Mouse (Mus musculus): ENCODE measurements around the gene Lemd1.
"Not testable (repeated sequence)": the region's sequence is repeated elsewhere in the genome, so short reads cannot be mapped to it uniquely, and the experiment has no call there.

Gene Lemd1

DNA sequence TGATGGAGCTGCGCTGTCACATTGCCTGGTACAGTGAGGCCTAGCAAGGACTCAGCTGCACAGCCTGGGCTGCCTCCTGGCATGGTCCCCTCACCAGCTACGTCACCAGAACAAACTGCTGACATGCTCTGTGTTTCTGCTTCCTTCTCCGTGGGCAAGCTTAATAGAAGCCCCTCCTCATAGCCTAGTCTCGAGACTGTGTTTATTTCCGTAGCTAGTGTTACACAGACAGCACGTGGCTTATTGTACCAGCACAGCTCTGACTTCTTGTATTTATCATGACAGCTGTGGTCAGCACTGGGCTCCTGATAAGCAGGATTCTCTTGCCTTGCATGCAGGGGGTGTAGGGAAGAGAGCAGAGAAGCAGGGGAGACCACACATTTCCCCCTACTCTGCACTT is 54.9 kb downstream of the Lemd1 start:
- DNase-seq (ENCODE audit: low spot score) = no peak

- no peak for DNase-seq (ENCODE audit: low spot score)
Observed at GRCm38 (mm10) chr1:132246641-132247040, 55.4 kb downstream of the Lemd1 start.

- DNase-seq (ENCODE audit: low spot score) = no peak
Observed at GRCm38 (mm10) chr1:132254467-132254866, 63.2 kb downstream of the Lemd1 start.

DNA sequence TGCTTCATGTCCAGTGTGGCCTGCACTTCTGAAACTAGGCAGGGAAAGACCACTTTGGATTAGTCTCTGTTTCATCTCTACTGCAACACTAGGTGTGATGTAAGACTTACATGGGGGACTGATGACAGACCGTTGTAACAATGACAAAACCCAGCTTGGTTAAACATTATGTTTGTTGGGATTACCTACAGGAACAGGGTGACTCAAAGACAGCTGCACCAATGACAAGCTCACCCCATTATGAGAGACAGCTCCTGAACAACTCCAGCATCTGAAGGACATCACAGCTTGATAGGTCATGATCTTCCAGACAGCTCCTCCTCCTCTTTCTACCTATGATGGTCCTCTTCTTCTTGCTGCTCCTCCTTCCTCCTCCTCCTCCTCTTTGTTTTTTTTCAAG is 69.1 kb downstream of the Lemd1 start:
- DNase-seq (ENCODE audit: low spot score) = no peak

DNA sequence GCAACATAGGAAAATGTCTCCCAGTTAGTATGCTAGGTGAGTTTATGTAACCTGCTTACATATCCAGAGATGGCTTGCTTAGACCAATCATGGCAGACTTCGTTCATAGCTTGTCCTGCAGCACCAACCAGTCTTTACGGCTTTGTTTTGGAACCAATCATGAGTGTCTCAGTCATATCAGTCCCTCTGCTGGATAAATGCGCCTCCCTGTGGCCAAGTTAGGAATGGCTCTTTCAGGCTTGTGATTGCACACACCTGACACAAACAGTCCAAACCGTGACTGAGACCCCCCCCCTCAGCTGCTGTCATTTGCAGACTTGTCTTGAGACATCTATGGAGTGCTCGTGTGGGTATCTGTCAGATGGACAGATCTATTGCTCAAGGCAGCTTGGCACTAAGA is 69.8 kb downstream of the Lemd1 start:
- no peak for DNase-seq (ENCODE audit: low spot score)

DNA sequence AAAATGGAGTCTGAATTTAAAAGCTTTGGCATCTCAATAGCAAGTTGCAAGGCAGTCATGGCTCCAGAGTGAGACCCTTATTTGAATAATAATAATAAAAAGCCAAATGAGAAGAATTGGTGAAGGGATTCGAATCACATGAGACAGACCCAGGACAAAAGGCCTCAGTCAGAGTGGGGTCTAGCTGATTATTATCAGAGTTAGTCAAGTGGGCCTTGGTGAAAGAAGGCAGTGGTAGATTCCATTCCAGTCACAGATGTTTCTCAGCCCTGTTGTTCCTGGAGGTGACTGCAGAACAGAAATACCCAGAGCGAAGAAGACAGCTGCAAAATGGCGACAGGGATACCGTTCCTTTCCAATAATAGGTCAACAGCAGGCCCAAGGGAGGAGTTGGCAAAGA is 72.4 kb downstream of the Lemd1 start:
- DNase-seq (ENCODE audit: low spot score) = no peak

DNA sequence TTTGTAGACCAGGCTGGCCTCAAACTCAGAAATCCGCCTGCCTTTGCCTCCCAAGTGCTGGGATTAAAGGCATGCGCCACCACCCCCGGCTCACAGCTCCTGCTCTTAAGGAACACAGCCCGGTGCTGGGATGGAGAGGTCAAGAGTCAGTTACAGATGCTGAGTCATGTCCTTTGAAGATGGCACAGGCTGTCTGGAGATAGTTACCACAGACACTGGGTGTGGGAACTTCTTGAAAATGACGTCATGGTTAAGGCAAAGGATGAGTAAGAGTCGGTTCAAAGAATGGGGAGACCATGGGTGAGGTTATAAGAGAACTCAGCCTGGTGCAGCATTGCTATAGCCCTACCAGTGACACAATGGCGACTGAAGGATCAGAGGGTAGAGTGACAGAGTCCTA is 73.3 kb downstream of the Lemd1 start:
- DNase-seq (ENCODE audit: low spot score) = no peak

DNA sequence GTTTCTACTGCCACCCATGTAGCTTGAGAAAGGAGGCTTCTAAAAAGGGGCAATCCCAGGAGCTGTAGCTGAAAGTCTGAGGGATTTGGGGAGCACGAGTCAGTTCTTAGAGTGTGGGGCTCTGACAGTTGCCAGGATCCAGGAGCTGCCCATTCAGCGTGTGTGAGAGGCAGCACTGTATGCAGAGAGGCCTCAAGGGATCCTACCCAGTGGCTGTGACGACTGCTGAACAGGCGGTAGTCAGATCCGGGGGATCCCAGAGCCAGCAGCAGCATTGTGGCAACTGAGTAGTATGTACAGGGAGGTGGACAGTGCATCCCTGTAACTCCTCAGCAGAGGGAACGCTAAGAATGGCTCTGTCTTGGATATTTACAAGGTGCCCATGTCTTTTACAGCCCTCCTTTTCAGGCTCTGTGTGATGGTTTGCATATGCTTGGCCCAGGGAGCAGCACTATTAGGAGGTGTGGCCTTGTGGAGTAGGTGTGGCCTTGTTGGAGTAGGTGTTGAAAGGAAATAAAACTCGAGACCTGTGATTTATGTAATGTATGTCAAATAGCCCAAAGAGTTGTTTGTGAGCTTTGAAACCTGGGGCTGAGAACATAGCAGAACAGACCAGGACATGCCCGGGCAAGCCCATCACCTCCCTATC is 74.1 kb downstream of the Lemd1 start:
- no peak for DNase-seq (ENCODE audit: low spot score)

- no peak for DNase-seq (ENCODE audit: low spot score)
Observed at GRCm38 (mm10) chr1:132265936-132266335, 74.7 kb downstream of the Lemd1 start.

DNA sequence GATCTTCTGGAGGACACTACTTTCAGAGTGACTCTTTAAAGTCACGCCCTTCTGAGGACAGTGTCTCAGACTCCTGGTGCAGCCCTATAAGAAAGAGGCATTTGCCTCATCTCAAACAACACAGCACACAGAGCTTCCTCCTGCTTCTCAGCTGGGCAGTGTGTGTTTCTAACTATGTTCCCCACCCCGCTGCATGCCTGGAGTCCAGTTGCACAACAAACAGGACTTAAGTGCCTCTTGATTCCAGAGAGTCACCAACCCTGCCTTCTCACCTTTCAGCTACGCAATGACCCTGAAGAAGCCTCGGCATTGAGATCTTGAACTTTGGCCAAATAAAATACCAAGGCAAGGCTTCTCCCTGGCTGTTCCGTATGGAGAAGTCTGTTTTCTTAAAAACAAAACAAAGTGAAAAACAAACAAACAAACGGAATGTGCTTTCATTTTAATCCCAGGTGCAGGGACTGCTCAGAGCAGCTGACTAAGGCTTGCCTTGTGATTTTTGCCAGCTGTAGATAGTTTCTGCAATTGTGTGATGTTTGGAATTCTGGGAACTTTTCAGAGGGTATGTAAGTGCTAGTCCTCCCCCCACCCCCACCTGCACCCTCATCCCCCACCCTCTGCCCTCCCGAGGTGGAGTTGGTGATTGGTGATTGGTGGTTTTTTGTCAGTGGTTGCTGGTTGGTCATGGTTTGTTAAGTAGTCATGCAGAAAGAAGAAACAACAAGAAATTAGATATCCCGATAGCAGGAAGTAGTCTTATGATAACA is 75.7 kb downstream of the Lemd1 start:
- DNase-seq (ENCODE audit: low spot score) = no peak

GRCm38 (mm10) chr1:132267959-132268358 is 76.7 kb downstream of the Lemd1 start:
- no peak for DNase-seq (ENCODE audit: low spot score)

DNA sequence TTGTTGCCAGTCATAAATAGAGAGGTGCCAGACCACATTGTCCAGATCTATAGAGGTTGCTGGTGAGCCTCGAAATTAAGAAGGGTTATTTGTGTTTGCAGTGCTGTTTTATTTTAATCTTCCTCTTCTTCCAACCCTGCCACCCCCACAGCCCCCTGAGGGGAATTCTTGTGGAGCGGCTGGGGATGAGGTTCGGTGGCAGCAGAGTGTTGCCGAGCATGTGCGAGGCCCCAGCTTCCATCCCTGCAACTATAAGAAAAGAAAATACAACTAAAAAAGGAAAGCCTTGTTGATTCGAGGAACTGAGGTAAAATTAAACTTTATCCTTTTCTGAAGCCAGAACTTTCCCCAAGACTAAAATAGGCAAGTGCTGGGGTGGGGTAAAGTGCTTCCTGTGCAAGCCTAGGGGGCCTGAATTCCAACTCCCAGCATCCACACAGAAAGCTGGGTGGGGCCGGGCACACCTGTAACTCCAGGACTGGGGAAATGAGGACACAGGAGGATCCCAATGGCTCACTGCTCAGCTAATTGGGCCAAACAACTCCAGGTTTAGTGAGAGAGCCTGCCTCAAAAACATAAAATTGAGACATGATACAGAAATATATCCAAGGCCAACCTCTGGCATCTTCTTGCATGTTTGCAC is 77.3 kb downstream of the Lemd1 start:
- DNase-seq (ENCODE audit: low spot score) = no peak

DNA sequence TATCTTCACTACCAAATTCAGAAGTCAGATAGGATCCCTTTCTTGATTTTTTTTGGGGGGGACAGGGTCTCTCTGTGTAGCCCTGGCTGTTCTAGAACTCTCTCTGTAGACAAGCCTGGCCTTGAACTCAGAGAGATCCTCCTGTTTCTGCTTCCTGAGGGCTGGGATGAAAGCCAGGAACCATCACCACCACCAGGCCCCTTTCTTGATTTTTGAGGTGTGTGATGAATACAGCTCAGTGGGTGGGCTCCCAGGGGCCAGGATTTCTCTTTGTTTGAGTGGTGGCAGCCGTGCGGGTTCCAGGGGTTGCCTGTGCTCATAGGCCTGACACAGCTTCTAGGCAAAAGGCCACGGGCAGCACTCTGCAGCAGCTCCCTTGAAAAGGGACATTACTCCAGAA is 80.0 kb downstream of the Lemd1 start:
- no peak for DNase-seq (ENCODE audit: low spot score)

DNA sequence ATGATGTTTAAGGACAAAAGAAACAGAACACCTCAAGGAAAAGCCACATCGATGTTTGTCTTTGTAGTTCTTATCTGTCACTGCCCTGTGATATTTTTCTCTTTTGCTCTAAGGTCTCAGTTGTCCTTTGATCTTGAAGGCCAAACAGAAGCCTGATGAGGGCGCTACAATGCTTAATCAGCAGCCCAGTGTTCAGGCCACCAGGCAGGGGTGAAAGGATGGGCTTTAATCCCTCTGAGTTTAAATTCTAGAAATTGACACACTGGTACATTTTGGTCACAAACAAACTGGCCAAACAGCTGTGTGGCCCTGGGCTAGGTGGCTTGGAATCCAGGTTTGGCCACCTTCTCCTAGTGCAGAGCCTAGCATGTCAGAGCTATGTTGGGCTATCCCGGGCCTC is 85.5 kb downstream of the Lemd1 start:
- no peak for DNase-seq (ENCODE audit: low spot score)

DNA sequence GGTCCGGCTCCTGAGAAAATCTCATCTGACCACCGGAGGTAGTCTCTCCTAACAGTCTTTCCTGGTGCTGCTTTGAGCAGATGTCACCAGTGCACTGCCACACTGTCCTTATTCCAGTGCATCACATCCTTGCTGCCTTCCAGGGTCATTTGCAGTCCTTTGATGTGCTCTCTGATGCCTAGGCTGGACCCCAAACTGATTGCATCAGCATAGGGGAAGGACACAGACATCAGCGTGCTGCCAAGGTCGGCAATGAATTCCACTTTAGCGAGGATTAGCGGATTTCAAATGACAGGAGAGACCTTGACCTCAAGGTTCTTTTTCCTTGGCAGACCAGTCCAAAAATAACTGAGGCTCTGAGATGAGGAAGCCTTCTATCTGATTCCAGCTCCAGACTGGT is 85.9 kb downstream of the Lemd1 start:
- DNase-seq (ENCODE audit: low spot score) = no peak

DNA sequence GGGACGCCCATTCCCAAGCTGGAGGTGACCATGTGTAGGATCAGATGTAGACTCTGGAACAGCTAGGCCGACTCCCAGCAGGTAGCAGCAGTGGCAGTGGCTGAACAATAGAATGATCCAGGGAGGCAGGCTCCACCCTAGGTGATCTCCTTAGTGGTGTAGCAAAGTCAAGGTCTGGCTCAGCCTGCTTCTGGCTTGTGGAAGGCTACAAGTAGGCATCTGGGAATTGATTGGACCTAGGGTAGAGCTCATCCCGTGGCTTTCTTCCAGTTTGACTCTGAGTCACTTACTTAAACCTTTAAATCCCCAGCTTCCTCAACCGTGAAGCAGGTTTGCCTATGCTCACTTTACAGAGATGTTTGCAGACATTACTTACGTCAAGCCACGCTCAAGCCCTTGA is 89.4 kb downstream of the Lemd1 start:
- DNase-seq (ENCODE audit: low spot score) = not testable (repeated sequence)

- no peak for DNase-seq (ENCODE audit: low spot score)
Observed at GRCm38 (mm10) chr1:132281523-132282176, 90.4 kb downstream of the Lemd1 start.

DNA sequence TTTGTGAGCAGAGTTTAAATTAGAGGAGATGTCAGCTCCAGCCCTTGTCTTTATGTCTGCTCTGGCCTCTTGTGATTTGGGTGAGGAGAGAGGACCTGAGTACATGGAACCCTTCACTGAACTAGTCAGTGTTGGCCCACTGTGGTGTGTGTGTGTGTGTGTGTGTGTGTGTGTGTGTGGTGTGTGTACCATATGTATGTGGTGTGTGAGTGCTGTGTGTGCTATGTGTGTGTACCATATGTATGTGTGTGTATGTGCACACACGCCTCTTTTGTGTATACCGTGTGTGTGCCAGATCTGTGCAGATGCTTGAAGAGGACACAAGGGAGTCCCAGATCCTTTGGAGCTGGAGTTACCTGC is 90.9 kb downstream of the Lemd1 start:
- no peak for DNase-seq (ENCODE audit: low spot score)

GRCm38 (mm10) chr1:132283018-132283417 is 91.8 kb downstream of the Lemd1 start:
- no peak for DNase-seq (ENCODE audit: low spot score)

DNA sequence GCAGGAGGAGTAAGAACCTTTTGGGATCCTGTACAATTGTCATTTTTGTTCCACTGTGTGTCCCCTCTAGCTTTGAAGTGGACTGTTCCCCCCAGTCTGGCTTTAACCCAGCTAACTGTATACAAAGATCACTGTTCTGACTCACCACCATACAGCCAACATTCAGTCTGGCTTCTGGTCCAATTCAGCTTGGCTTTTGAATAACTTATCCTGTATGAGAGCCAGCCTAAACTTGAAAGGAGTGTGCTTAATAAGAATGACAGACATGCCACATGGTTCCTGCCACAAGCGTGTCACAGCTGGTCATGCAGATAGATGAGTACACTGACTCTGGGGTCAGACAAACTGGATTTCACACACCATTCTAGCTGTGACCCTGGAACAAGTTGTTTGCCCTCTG is 95.5 kb downstream of the Lemd1 start:
- no peak for DNase-seq (ENCODE audit: low spot score)

- DNase-seq (ENCODE audit: low spot score) = no peak
Observed at GRCm38 (mm10) chr1:132287445-132287844, 96.2 kb downstream of the Lemd1 start.

DNA sequence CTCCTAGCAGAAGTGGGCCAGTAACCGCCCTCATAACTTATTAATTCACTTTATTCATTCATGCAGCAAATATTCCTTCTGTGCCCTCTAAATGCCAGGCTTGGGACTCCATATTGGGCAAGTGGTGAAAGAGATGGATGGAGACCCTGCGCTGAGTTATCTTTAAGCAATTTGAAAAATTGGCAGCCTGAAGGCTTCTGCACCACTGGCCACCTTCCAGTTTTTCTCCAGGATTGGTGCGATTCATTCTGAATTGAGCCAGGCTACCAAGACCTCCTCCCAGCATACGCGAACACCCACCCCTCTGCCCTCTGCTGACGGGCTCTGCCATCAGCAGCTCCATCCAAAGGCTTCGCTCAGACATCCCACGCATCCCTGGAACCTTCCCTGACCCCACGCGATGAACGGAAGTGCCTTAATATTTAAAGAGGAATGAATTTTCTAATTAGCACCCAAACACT is 96.8 kb downstream of the Lemd1 start:
- DNase-seq (ENCODE audit: low spot score) = no peak

GRCm38 (mm10) chr1:132289965-132290364 is 98.7 kb downstream of the Lemd1 start:
- DNase-seq (ENCODE audit: low spot score) = no peak
